Mouse (Mus musculus): ENCODE results near the gene Timp3.

- no peak for TF ChIP-seq ZNF384 (IDR thresholded peaks at IDR 0.05; ENCODE audit: low read depth, low read length)
- TF ChIP-seq CHD2 (IDR thresholded peaks at IDR 0.05; ENCODE audit: low read depth, low read length), result no peak
- TF ChIP-seq ZC3H11A (IDR thresholded peaks at IDR 0.05; ENCODE audit: borderline replicate concordance, low read depth, low read length), result no peak
These were observed 13.7 kb upstream of the Timp3 start for GRCm38 (mm10) chr10:86286508-86286907.
